Mouse (Mus musculus) heart, adult 11 months (tissue): Measurements from ENCODE around the gene Gsto2.
A peak's percentile ranks its signal among the peaks of the same experiment; 100 is the strongest.

Source experiments
- DNase-seq: peaks from one replicate; pipeline ENCODE4 v3.0.0; 2022

Gene Gsto2

GRCm38 (mm10) chr19:47919966-47920375, 54.6 kb downstream of the Gsto2 start:
- peak; percentile 96 for DNase-seq

GRCm38 (mm10) chr19:47925819-47926218, 60.5 kb downstream of the Gsto2 start:
- DNase-seq, result peak; percentile 87

- no peak for DNase-seq
Observed at GRCm38 (mm10) chr19:47927032-47927431, 61.7 kb downstream of the Gsto2 start.

DNA sequence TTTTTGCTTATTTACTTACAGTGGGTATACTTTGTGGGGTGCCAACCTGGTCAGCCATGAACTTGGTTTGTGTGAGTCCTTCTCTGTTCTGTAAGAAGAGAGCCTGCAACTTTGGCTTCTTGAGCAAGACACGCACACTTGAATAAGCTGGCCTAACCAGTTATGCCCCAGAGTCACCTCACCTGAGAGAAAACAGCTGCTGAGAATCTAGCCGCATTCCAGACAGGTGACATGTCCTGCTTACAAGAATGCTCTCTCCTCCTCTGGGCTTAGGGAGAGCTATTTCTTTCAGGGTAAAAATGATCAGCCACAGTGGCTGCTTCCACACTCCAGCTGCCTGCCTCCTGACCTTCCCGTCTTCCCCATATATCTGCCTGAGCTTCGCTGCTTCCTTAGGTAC, 63.7 kb downstream of the Gsto2 start:
- DNase-seq, result no peak

- peak; percentile 90 for DNase-seq
Observed at GRCm38 (mm10) chr19:47931982-47932638, 66.8 kb downstream of the Gsto2 start.

GRCm38 (mm10) chr19:47934146-47934545, 68.8 kb downstream of the Gsto2 start:
- peak; percentile 76 for DNase-seq

GRCm38 (mm10) chr19:47934636-47935238, 69.4 kb downstream of the Gsto2 start:
- peak; percentile 70 for DNase-seq

DNA sequence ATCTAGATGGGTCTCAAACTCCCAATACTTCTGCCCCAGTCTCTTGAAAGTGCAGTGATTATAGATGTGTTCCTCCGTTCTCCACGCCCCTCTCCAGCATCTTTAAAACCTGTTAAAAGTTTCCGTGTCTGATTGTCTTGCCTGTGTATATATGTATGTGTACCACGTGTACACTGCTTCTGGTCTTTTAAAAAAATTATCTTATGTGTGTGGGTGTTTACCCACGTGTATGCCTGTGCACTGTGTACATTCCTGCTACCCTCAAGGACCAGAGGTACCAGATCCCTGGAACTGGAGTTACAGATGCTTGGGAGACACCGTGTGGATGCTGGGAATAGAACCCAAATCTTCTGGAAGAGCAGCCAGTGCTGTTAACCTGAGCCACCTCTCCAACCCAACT, 70.2 kb downstream of the Gsto2 start:
- DNase-seq, result no peak
